15 mouse cellular contexts compared by ENCODE assay signal in the genomic region with DNA sequence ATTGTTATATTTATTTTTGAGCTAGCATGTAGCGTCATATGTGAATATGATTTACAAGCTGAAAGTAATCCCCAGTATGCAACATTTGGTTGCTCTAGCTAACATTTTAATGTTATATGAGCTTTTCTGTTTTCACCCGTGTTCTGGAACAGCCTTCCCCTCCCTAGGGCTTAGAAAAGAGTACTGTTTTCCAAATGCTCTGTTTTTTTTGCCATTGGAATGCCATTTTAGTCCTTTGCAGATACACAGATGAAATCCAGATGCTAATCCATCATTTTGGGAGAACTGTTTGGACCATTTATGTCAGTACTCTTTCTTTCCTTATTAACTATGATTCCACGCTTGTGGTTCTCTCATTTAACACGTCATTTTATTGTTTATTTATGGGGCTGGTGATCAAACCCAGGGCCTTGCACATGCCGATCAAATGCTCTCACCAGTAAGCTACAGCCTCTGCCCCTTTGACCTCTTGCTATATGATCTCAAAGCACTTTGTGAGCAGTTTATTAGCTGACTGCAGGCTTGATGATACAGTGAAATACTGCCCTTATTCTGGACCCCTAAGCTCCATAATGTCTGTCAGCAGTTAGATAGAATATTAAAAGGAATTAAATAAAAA.
DNase-seq lines count a peak whose midpoint lies in the region; ATAC-seq lines count a peak whose summit lies in the region.
"Had no signal": no experiment of that assay in that cellular context is flagged by ENCODE, and none has a peak within 500 bp of the region (broad histone marks: within the 10 kb centered on the region; RNA-seq: fewer than 3 reads in every experiment).

No protein-coding gene starts in this region.

- H3K27me3 ChIP-seq in neural tube, embryonic 15.5 days (replicated peaks), result no peaks in the 10 kb centered on the region
- H3K27me3 ChIP-seq: intestine, embryonic 15.5 days; liver, embryonic 15.5 days; megakaryocyte, embryonic 14.5 days had no signal

- no peak overlapping the region for H3K4me3 ChIP-seq in neural tube, embryonic 15.5 days (replicated peaks)
- H3K4me3 ChIP-seq: intestine, embryonic 15.5 days; liver, embryonic 15.5 days; megakaryocyte, embryonic 14.5 days had no signal

- no peak overlapping the region for H3K4me2 ChIP-seq in neural tube, embryonic 15.5 days
- H3K4me2 ChIP-seq: intestine, embryonic 15.5 days; liver, embryonic 15.5 days had no signal

- H3K4me1 ChIP-seq in neural tube, embryonic 15.5 days, result peaks cover 6% of the 10 kb centered on the region
- H3K4me1 ChIP-seq: intestine, embryonic 15.5 days; liver, embryonic 15.5 days; megakaryocyte, embryonic 14.5 days had no signal

- DNase-seq in heart, adult 8-10 months (ENCODE audit: low spot score), result peak; percentile 48
- DNase-seq in heart, postnatal 14 days, result no peak
- peak; percentile 19 for DNase-seq in neural tube, embryonic 10.5 days (ENCODE audit: extremely low spot score, low spot score)
- DNase-seq in forelimb bud, embryonic 11.5 days (ENCODE audit: low read depth, low spot score), result peak; percentile 83
- DNase-seq in yolk sac, embryonic 10.5 days (ENCODE audit: low spot score), result peak; percentile 2
- no peak for DNase-seq in frontal cortex, postnatal 25 days (ENCODE audit: low spot score in 2 of 2)
- DNase-seq in layer of hippocampus, adult 18-20 months (ENCODE audit: low spot score in 2 of 2), result no peak
- DNase-seq: B cell, adult 2 months; cerebellum, adult 11-12 months; gastrocnemius, postnatal 25 days; heart, postnatal 4 days had no signal

- no peaks in the 10 kb centered on the region for H3K36me3 ChIP-seq in neural tube, embryonic 15.5 days
- H3K36me3 ChIP-seq: intestine, embryonic 15.5 days; liver, embryonic 15.5 days had no signal

- H3K27ac ChIP-seq in neural tube, embryonic 15.5 days (replicated peaks), result no peak overlapping the region
- H3K27ac ChIP-seq: intestine, embryonic 15.5 days; liver, embryonic 15.5 days had no signal

- 35% methylated on average over 5 of the region's 5 CpGs for WGBS in neural tube, embryonic 15.5 days

- no peak overlapping the region for H3K9ac ChIP-seq in neural tube, embryonic 15.5 days (replicated peaks)
- H3K9ac ChIP-seq: intestine, embryonic 15.5 days; liver, embryonic 15.5 days had no signal

- no peaks in the 10 kb centered on the region for H3K9me3 ChIP-seq in neural tube, embryonic 15.5 days (replicated peaks)
- H3K9me3 ChIP-seq: intestine, embryonic 15.5 days; liver, embryonic 15.5 days; megakaryocyte, embryonic 14.5 days had no signal

- intact Hi-C loops in heart, postnatal 14 days (cut with DNase I), result no loop called here

- ATAC-seq in neural tube, embryonic 15.5 days (ENCODE audit: low FRiP score), result no peak
- ATAC-seq: intestine, embryonic 15.5 days had no signal

Comparison
In these comparisons a context has a peak if more than half of its experiments do, and no peak if none do; other contexts are left out.
1. DNase-seq: peak in heart, adult 8-10 months (single experiment), neural tube, embryonic 10.5 days (single experiment), forelimb bud, embryonic 11.5 days (single experiment) and yolk sac, embryonic 10.5 days (single experiment); none in heart, postnatal 14 days (0 of 2), frontal cortex, postnatal 25 days (0 of 2) and layer of hippocampus, adult 18-20 months (0 of 2).